Mouse (Mus musculus) brain, adult 2 months (tissue): ENCODE data around the gene Ddx59.

ENCODE experiments used
- DNase-seq: peaks from one replicate; pipeline ENCODE4 v3.0.0; 2011; ENCODE audit warnings: low read depth, low spot score

The Ddx59 gene

DNA sequence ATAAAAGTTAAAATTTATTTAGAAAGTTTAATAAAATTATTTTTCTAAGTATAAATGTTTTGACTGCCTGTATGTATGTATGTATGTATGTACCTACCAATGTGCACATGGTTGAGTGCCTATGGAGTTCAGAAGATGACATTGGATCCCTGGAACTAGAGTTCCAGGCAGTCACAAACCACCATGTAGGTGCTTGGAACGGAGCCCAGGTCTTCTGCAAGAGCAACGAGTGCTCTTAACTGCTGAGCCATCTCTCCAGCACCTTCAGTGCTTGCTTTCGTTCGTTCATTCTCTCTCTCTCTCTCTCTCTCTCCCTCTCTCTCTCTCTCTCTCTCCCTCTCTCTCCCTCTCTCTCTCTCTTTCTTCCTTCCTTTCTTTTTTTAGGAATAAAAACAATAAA, 32.3 kb downstream of the Ddx59 start:
- no peak for DNase-seq

GRCm38 (mm10) chr1:136449541-136449940, 34.5 kb downstream of the Ddx59 start:
- DNase-seq = no peak

DNA sequence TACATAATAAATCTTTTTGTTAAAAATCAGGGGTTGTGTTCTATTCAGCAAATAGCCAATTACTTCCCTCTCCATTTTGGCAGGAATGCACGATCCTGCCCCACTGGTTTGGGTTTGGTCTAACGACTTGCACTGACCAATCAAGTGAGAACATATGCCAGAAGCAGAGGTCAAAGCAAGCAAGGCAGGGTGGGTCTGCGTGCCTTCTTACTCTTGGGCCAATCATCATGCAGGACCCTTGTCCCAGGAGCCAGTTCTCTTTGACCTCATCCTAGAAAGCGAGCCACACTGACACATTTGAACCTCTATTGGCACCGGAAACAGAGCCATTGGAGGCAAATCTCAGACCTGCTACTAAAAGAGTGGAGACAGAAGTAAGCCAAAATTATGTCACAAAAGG, 35.1 kb downstream of the Ddx59 start:
- no peak for DNase-seq

DNA sequence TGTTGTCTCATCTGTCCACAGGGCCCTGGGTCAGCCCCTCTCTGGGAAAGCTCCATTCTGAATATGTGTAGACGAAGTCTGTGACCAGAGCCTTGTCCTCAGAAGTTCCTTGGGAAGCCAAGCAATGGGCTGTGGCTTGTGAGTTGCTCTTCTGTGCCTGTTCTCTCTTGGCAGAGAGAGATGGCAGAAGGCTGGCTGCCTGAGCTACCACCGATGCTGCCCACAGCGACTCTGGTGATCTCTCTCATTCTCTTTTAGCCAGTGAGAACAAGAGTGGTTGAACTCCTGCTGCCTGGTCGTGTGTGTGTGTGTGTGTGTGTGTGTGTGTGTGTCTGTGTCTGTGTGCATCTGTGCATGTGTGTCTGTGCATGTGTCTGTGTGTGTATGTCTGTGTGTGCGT, 37.4 kb downstream of the Ddx59 start:
- no peak for DNase-seq

GRCm38 (mm10) chr1:136455756-136456585, 40.9 kb downstream of the Ddx59 start:
- DNase-seq = peak; percentile 65

- DNase-seq = no peak
These were observed 41.7 kb downstream of the Ddx59 start for GRCm38 (mm10) chr1:136456741-136457140.

DNA sequence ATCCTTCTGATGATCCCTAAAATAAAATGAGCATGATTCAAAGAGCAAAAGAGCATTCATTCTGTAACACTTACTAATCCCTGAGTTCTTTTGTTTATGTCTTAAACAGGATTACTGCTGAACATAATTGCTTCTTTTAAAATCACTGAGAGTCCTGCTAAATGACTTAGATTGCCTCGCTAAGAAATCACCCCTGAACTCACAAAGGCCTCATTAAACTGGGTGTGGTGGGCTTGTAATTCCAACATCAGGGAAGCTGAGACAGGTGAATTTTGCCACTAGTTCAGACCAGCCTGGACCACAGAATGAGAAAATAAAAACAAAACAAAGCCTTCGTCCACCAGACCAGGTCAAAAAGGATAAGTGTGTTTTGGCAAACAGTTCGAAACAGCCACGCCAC, 42.3 kb downstream of the Ddx59 start:
- no peak for DNase-seq

DNA sequence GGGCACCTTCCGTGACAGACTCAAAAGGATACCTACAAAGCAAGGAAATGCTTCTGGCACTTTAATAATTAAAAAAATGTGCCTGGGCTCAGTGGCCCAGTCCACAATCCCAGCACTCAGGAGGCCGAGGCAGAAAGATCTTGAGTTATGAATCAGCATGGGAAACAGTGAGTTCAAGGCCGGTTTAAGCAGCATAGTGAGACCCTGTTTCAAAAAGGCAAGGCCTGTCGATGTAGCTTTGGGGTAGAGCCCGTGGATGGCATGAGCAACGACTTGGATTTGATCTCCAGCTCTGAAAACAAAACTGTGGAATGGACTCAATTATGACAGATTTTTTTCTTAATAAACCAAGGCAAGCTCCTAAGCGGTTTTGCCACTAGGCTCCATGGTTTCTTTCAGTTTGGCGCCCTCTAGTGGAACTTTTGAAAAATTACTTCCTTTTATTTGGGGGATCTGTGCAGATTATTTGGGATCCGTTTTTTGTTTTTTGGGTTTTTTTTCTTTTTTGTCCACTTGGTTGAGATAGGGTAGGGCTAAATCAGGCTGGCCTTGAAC, 43.7 kb downstream of the Ddx59 start:
- DNase-seq = peak; percentile 87

DNA sequence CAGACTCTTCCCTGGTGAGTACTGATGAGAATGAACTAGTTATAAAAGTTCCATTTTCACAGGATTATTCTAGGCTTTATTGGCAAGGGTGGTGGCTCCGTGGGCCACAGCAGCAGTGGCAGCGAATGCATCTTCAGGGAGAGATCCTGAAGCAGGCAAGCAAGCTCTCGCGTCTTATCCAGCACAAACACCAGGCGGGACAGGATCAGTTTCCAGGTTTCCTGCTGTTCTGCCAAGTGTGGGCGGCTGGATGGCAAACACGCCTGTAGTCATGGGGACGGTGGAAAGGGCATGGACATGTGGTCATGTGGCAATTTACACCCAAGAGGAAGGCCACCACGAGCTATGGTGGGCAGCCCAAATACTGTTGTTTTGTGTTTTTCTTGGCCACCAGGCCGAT, 47.4 kb downstream of the Ddx59 start:
- peak; percentile 66 for DNase-seq

DNA sequence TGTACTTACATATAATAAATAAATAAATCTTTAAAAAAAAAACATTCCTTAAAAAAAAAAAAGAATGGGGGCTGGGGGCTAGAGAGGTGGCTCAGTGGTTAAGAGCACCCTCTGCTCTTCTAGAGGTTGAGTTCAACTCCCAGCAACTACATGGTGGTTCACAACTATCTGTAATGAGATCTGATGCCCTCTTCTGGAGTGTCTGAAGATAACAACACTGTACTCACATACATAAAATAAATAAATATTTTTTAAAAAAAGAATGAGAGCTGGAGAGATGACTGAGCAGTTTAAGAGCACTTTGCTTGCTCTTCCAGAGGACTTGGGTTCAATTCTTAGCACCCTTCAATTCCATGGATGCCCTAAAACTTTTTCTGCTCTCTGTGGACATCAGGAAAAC, 50.1 kb downstream of the Ddx59 start:
- DNase-seq = peak; percentile 10

- DNase-seq = peak; percentile 96
These were observed 51.2 kb downstream of the Ddx59 start, which contains the start of gene Kif14 for GRCm38 (mm10) chr1:136466143-136466811. Kif14 (plus strand) TSS chr1:136466343.

- DNase-seq = no peak
These were observed 54.3 kb downstream of the Ddx59 start for GRCm38 (mm10) chr1:136469408-136469807.

GRCm38 (mm10) chr1:136470471-136470870, 55.4 kb downstream of the Ddx59 start:
- peak; percentile 73 for DNase-seq
